Comparison of ENCODE assay signal across 8 mouse cellular contexts in genomic region chr16:21795071-21795470, GRCm38 (mm10). TPM values are rescaled to one million over a fixed set of nuclear protein-coding genes. Genes with fewer than 3 reads are reported as not detected.
A peak's percentile ranks its signal among the peaks of the same experiment; 100 is the strongest.
DNase-seq lines count a peak whose midpoint lies in the region; ATAC-seq and TF ChIP-seq lines count a peak whose summit lies in the region.

No protein-coding gene starts in this region.

- 20% methylated on average over 5 of the region's 5 CpGs for WGBS in kidney, embryonic 14.5 days
- 25% methylated on average over 5 of the region's 5 CpGs for WGBS in intestine, embryonic 14.5 days
- whole genome bisulfite sequencing in midbrain, postnatal 0 days: 7% methylated on average over 5 of the region's 5 CpGs

- H3K27me3 ChIP-seq in kidney, embryonic 14.5 days (ENCODE audit: control insufficient read depth, insufficient read depth, low read length): no peaks in the 10 kb centered on the region
- no peaks in the 10 kb centered on the region for H3K27me3 ChIP-seq in intestine, embryonic 14.5 days (replicated peaks; ENCODE audit: control insufficient read depth, insufficient read depth, low read length)
- no peaks in the 10 kb centered on the region for H3K27me3 ChIP-seq in midbrain, postnatal 0 days (ENCODE audit: insufficient read depth, low read length)

- H3K4me3 ChIP-seq in kidney, embryonic 14.5 days (ENCODE audit: low read length): peak overlapping the region; percentile 61
- peak overlapping the region; percentile 88 for H3K4me3 ChIP-seq in intestine, embryonic 14.5 days (ENCODE audit: low read depth, low read length)
- peak overlapping the region; percentile 75 for H3K4me3 ChIP-seq in midbrain, postnatal 0 days (ENCODE audit: low read depth, low read length)

- peaks cover 3% of the 10 kb centered on the region; the same call in 1 of the 2 replicates for H3K36me3 ChIP-seq in kidney, embryonic 14.5 days (ENCODE audit: control insufficient read depth, insufficient read depth, low read length)
- H3K36me3 ChIP-seq in intestine, embryonic 14.5 days (ENCODE audit: control insufficient read depth, insufficient read depth, low read length): no peaks in the 10 kb centered on the region
- 0 out of 2 replicates have a peak, but pooled peaks cover 4% of the 10 kb centered on the region for H3K36me3 ChIP-seq in midbrain, postnatal 0 days (ENCODE audit: insufficient read depth, low read length)

- DNase-seq in kidney, adult 8-10 months: no peak
- DNase-seq in c-Kit-positive CD71-positive TER-119-negative erythroid progenitor cells, embryonic 14.5 days (ENCODE audit: low read depth): peak; percentile 51
- DNase-seq in intestine, embryonic 14.5 days (ENCODE audit: low spot score): no peak
- DNase-seq in midbrain, postnatal 0 days (ENCODE audit: low spot score): no peak
- DNase-seq in cerebellum, postnatal 4 days (ENCODE audit: low spot score in 2 of 2): no peak
- DNase-seq in kidney, postnatal 36 days: no peak
- no peak for DNase-seq in gastrocnemius, postnatal 10 days

- H3K9ac ChIP-seq in kidney, embryonic 14.5 days (ENCODE audit: low read depth, low read length): 0 out of 2 replicates have a peak overlapping the region, but pooled peaks have one; percentile 70
- peak overlapping the region; percentile 74; the same call in 1 of the 2 replicates for H3K9ac ChIP-seq in intestine, embryonic 14.5 days (ENCODE audit: low read length)
- 0 out of 2 replicates have a peak overlapping the region, but pooled peaks have one; percentile 54 for H3K9ac ChIP-seq in midbrain, postnatal 0 days (replicated peaks; ENCODE audit: low read length, poor library complexity, severe bottlenecking)

- TF ChIP-seq CTCF in midbrain, postnatal 0 days (IDR thresholded peaks at IDR 0.05): peak; percentile 24

- no peak overlapping the region for H3K27ac ChIP-seq in kidney, embryonic 14.5 days (ENCODE audit: low read depth, low read length)
- no peak overlapping the region for H3K27ac ChIP-seq in intestine, embryonic 14.5 days (ENCODE audit: low read depth)
- H3K27ac ChIP-seq in midbrain, postnatal 0 days (ENCODE audit: low read depth, low read length): no peak overlapping the region

- H3K4me2 ChIP-seq in kidney, embryonic 14.5 days (replicated peaks; ENCODE audit: low read depth, low read length): peak overlapping the region; percentile 92
- peak overlapping the region; percentile 74 for H3K4me2 ChIP-seq in intestine, embryonic 14.5 days (ENCODE audit: low read length)
- peak overlapping the region; percentile 73 for H3K4me2 ChIP-seq in midbrain, postnatal 0 days (ENCODE audit: low read depth, low read length, poor library complexity, severe bottlenecking)

- H3K4me1 ChIP-seq in kidney, embryonic 14.5 days (ENCODE audit: control insufficient read depth, insufficient read depth, low read length): 0 out of 2 replicates have a peak, but pooled peaks cover 4% of the 10 kb centered on the region
- H3K4me1 ChIP-seq in intestine, embryonic 14.5 days (replicated peaks; ENCODE audit: control insufficient read depth, insufficient read depth, low read length): 0 out of 2 replicates have a peak, but pooled peaks cover 4% of the 10 kb centered on the region
- H3K4me1 ChIP-seq in midbrain, postnatal 0 days (ENCODE audit: insufficient read depth, low read length): peaks cover 4% of the 10 kb centered on the region; the same call in 1 of the 2 replicates

- ATAC-seq in kidney, embryonic 14.5 days (ENCODE audit: low FRiP score, low TSS enrichment): no peak
- ATAC-seq in intestine, embryonic 14.5 days (replicated peaks; ENCODE audit: low FRiP score, low TSS enrichment, low read depth): no peak
- ATAC-seq in midbrain, postnatal 0 days (ENCODE audit: low FRiP score): no peak

- H3K9me3 ChIP-seq in kidney, embryonic 14.5 days (ENCODE audit: control insufficient read depth, low read length): no peaks in the 10 kb centered on the region
- H3K9me3 ChIP-seq in intestine, embryonic 14.5 days (ENCODE audit: control insufficient read depth, low read length): no peaks in the 10 kb centered on the region
- H3K9me3 ChIP-seq in midbrain, postnatal 0 days (ENCODE audit: low read length): no peaks in the 10 kb centered on the region

RNA-seq across cellular contexts. Expression of gene Map3k13, which starts 0.9 kb away (rescaled TPM):
- polyA plus RNA-seq in kidney, embryonic 14.5 days (2014; fragmentation: Nextera tagmentation; extraction: Ambion mirVana): 0.60 and 1.2 TPM in 2 replicates
- 1.4 and 1.7 TPM in 2 replicates for polyA plus RNA-seq in intestine, embryonic 14.5 days (2014; fragmentation: Nextera tagmentation; extraction: Ambion mirVana)
- total RNA-seq in midbrain, postnatal 0 days (2014; rRNA removed): 11.5 and 12.1 TPM in 2 replicates
- polyA plus RNA-seq in midbrain, postnatal 0 days (2015; fragmentation: Nextera tagmentation; extraction: Ambion mirVana): 3.4 and 4.0 TPM in 2 replicates
- under 1 TPM; 0.38 to 0.52 TPM for total RNA-seq in gastrocnemius, postnatal 10 days (2021)

RNA-seq across cellular contexts. Expression of gene Ehhadh, which starts 7.5 kb away (rescaled TPM):
- 1.1 and 1.9 TPM in 2 replicates for polyA plus RNA-seq in kidney, embryonic 14.5 days (2014; fragmentation: Nextera tagmentation; extraction: Ambion mirVana)
- polyA plus RNA-seq in intestine, embryonic 14.5 days (2014; fragmentation: Nextera tagmentation; extraction: Ambion mirVana): 4.2 and 4.8 TPM in 2 replicates
- 2.1 and 3.3 TPM in 2 replicates for total RNA-seq in midbrain, postnatal 0 days (2014; rRNA removed)
- 1.7 and 2.3 TPM in 2 replicates for polyA plus RNA-seq in midbrain, postnatal 0 days (2015; fragmentation: Nextera tagmentation; extraction: Ambion mirVana)
- total RNA-seq in gastrocnemius, postnatal 10 days (2021): 1 to 10 TPM; 3.2 to 3.4 TPM
